Mouse (Mus musculus) brain, embryonic 18.5 days (tissue): ENCODE measurements at regions not wholly inside any gene's neighbourhood (a gene's known extent, or its start where the extent isn't known, plus 50 kb on each side); places are given as distances from the start of the nearest gene placed in this dataset.
"Not testable (repeated sequence)": the region's sequence is repeated elsewhere in the genome, so short reads cannot be mapped to it uniquely, and the experiment has no call there.

Experiments used
- DNase-seq: peaks from one replicate; pipeline ENCODE4 v3.0.0-alpha.2; 2012; ENCODE audit warnings: low read depth, low spot score

DNA sequence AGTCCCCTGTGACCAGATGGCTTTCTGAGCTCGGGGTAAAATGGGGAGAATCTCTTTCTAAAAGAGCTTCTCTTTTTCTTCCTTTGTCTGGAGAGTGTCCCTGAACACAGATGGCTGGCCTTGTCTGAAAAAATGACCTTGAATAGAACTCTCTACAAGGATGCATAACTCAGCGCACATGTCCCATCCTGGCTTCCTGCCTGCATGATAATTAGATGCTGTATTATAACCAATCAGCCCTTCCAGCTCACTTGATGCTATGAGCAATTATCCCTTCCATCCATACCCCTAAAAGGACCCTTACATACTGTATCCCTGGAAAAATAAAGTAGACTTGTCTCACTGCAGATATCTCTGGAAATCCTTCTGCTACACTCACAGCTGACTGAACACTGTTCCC is 199.7 kb upstream of the Slc7a11 start:
- DNase-seq = no peak

DNA sequence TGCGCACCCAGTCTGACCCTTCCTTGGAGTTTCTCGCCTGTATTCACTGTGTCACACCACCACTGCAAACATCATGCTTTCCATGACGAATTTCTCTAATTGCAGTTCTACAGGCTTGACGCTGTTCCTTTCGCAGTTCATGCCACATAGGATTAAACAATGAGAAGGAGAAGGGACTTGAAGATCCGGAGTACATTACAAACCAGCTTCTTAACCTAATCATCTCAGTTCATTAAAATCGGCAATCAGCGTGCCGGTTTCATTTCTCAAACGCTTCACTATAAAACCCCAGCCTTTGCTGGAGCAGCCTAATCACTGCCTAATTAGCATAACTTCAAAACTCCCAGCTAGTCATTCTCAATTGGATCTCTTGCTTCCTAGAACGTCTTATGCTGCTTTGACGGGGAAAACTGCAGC is 196.5 kb upstream of the Slc7a11 start:
- no peak for DNase-seq

DNA sequence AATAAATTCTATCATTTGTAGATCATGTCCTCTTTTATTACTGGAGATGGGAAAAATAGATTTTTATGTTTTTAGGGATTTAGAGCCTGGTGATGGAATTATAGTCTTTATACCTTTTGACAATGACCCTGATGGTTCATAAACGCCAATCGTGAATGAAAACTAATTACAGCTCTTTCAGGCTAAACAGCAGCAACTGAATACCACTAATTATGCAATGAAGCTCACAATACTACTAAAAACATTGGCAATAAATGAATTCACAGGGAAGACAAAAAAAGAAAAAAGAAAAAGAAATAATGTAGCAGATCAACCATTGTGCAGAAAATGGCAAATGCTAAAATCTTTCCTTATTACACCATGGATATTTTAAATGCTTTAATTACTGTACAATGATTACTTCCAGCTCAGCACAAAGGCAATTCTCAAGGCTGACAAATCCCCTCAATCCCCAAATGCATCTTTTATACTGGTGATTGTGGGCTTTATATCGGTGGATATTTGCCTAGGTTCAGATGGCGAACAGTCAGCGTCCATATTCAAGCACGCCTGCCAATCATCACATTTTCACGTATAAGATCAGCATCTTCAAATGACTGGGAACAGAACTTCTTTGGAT is 191.2 kb upstream of the Slc7a11 start:
- no peak for DNase-seq

DNA sequence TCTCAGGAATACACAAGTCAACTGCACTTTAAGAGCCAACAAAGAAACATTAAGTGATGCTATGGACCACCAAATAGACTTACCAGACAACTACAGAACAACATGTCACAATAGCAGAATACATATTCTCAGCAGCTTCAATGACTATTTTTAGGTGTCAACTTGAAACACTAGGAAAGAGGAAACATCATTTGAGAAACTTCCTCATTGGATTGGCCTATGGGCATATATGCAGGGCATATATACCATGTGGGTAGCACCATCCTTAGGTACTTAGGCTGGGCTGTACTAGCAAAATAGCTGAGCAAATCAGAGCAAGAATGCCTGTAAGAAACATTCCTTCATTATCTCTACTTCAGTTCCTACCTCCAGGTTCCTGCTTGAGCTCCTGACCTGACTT is 187.9 kb upstream of the Slc7a11 start:
- DNase-seq = no peak

DNA sequence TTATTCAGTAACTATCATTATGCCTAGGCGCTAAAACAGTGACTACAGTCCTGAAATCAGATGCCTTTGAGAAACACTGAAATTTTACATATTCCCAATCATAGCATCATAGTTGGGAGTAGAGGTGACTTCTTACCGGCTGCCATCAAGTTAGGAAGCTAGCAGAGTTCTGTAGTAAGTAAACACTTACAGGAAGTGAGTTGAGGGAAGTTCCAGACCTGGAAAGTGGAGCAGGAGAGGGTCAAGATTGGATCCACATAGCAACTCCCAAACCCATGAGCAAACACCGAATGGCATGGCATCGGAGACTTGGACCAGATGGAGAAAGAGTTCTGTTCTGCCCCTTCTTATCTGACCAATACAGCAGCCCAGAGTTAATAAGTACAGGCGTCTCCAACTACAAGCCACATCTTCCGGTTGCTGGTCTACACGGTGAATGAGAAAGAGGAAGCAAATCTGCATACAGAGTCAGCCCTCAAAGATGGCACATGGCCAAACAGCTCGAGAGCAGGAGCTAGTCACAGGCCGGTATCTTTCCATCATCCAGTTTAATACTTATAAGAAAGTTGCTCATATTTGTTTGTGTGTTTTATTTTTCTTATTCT is 184.8 kb upstream of the Slc7a11 start:
- no peak for DNase-seq

DNA sequence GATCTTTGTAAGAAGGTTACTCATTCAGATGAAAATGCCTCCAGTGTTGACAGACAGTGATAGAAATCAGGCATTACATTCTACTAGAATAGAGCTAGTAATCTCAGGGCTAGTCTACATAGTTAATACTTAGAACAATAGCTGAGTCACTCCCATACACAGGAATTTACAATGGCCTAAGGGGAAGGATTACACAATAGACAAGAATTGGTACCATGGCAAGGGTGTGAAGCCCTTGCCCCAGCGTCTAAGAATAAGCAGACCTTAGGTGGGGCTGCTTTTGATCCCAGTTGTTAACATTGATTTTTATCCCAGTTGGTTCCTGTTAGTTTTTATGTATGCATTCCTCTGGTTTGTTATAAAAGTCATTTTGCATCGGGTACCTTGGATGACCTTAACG is 177.8 kb upstream of the Slc7a11 start:
- DNase-seq = not testable (repeated sequence)

DNA sequence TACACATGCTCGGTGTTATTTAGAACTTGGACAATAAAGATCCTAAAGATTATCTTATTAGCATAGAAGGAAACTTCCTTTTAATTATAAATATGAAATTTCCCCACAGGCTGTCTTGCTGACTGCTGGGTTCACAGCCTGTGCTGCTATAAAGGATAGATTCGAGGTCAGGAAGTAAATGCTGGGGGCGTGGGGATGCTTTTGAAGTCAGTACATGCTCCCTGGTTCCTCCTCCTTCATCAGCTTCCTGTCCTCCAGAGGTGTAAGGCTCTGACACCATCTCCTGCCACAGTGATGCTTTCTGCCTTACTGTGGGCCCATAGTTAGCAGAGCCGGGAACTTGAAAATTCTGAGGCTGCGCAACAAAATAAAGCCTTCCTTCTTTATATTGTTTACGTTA is 175.6 kb upstream of the Slc7a11 start:
- no peak for DNase-seq

DNA sequence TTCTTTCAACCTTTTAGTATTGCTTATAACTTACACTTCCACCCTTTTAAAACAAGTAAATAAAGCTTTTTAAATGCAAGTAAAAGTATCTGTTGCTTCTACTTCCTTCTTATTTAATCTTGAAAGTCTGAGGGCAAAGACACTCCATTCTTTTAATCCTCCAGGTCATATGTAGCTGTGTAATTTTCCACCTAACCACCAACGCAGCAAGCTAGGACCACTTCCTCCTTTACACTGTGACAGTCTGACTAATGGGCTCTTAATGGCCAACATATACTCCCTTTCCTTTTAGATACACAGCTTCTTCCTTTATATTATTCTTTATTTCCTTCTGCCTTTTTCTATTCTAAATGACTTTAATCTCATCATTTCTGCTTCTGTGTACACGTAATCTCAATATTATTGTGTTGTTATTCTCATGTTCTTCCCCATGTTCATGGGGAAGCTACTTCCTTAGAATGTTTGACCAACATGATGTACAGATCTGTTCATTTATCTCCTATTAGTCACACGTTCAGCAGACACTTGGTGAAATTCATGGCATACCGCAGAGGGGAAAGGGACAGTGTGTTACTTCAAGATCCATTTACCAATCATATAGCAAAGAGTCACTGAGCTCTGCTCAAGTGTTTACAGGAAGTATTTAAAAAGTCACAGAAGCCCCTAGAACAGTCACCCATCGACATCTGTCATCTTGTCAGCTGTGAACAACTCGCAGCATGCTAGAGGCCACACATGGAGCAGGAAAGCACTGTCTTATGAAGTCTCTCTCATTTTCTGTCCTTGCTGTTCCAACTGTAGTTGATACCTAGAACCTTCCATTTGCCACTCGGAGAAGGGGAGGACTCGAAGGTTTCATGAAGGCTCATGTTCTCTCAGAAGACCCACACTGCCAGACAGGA is 172.2 kb upstream of the Slc7a11 start:
- DNase-seq = no peak

DNA sequence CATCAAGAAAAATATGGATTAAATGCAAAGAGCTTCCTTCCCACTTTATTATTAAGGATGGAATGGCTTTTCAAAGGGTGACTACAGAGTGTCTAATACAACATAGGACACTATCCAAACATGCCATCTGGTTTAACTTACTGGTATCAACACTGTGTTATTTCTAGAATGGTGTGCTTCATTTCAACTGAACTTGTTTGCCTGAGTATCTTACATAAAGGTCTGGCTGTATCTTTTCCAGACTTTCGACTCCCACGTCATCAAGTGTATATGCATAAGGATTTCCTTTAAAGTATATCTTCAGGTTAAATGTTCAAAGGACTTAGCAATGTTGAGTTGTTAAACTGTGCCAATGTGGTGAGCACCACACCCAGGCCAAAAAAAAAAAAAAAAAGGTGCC is 169.6 kb upstream of the Slc7a11 start:
- no peak for DNase-seq

DNA sequence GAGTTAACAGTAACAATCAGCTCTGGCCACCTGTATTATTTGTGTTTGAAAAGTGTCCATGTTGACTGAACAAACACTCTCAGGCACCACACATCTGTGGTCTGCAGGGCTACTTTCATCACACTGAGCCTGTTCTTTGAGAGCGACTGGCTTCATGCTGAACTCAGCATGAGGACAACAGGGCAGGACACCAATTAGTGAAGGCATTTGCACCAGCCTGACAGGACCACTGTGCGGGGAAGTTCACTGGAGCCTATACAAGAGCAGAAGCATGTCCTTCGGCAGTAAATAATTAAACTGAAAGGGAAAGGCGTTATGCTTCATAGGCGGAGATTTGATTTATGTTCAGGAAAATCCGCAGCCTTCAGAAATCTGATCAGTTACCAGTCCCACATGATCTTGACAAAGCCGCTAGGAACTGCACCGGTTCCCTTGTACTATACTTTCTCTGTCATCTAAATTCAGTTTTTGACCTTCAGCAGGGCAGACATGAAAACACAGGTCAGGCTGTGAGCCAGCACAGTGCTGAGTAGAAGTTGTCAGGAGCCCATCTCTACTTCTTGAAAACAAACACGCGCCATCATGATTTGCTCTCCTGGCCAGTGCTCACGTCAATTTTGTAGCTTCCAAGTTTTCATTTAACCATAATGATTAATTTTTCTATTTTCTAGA is 166.1 kb upstream of the Slc7a11 start:
- no peak for DNase-seq

DNA sequence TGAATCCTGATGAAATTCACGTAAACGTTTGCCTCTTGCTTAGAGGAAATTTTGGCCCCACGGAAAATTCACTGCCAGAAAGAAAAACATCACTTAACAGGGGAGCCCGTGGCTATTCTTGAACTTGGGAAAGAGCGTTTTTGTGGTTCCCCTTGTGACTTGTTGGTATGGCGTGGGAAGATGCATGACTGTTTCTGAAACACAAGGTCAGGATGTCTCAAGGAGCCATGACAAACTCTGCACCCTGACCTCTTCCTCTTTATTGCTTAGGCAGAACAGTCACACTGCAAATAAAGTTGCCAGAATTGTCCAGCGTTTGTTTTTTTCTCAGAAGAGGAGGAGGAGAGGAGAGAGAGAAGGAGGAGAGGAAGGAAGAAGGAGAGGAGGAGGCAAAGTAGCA is 164.3 kb upstream of the Slc7a11 start:
- DNase-seq = no peak

DNA sequence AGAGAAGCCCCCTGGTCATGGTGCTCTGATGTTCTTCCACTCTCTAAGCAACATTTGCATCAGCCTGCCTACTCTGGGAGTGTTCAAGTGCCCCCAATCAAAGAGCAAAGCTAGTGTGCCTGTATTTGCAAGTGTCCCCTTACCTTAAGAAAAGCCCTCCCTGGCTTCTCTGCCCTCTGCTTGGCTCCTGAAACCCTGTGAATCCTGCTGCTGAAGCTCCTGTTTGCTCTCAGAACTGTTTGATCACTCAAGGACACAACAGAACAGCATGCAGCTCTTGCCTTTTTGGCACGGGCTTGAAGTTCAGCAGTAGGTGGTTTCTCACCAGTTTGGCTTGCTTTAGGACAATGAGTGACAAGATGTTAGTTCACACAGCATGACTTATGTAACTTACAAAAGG is 163.6 kb upstream of the Slc7a11 start:
- DNase-seq = no peak

DNA sequence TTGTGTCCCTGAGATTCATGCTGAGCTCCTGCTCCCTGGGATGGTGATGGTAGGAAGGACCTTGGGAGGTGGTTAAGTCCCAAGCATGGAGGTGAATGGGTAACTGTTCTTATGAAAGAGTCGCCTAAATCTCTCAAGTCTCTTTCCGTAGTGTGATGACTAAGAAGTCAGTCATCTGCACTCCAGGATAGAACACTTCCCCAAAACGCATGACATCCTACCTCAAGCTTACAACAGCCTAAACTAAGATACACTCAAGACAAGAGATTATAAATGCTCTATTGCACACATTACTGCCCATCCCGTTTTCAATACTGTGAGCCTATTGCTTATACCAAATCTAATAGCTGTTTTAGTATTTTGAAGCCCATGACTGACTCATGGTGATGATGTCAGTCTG is 162.3 kb upstream of the Slc7a11 start:
- no peak for DNase-seq

DNA sequence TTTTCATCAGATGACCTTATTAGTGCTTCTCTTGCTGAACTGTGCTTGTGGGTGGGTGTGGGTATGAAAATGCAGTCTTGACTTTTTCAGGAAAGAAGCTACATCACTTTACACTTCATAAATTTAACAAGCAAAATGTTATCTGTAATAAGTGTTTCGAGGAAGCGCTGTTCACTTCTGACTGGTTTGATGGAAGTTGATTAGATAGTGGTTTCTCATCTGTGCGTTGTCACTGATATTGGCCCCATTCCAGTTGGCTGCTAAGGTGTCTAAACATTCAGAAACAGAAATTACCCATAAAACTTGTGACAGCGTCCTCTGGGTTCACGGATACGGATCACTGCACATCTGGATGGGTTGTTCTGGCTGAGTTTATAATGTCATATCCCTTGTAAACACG is 159.8 kb upstream of the Slc7a11 start:
- DNase-seq = no peak

DNA sequence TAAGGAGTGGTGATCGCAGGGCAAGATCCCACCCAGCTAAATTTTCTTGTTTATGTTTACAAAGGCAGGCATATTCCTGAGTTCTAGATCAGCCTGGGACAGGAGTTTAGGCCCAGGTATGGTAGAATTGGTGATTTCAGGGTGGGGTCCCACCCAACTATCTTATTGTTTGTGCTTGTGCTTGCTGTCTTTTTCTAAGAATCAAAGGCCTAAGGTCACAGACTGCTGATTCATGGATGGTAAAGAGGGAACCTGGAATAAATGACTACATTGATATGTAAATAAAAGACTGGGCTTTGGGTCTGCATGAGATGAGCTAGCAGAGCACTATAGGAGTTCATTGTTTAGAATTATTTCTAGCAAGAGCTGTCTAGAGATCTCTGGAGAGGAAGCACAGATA is 152.3 kb upstream of the Slc7a11 start:
- no peak for DNase-seq

DNA sequence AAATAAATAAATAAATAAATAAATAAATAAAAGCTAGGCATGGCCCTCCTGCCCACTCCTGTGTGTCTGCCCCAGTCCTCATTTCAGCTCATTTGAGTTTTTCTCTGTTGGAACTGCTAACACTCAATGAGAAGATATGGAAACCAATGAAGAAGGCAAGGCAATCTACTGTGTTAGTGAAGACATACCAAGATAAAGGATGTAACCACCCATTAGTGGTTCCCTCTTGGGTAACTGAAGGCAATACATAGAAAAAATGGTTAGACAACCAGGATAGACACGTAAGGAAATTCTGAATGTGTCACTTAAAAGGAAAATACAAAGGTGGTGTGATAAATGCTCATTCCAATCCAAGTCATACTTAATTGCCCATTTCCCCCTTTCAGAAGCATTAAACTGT is 140.9 kb upstream of the Slc7a11 start:
- no peak for DNase-seq

DNA sequence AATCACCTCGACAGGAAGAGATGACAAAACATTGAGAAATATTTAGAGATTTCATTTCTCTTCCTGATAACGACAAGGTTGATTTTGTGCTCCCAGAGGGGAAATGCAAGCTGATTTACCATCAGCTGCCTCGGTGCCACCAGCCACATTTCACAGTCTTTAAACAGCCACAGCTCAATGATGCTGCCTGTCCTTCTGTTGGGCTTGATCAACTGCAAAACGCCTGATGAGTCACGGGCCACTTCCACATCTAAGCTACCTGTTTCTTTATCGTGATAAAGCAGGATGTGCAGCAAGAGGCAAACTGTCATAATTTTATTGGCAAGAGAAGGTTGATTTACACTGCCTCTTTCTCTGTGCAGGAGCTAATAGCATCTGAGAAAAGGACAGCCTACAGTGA is 140.1 kb upstream of the Slc7a11 start:
- no peak for DNase-seq

DNA sequence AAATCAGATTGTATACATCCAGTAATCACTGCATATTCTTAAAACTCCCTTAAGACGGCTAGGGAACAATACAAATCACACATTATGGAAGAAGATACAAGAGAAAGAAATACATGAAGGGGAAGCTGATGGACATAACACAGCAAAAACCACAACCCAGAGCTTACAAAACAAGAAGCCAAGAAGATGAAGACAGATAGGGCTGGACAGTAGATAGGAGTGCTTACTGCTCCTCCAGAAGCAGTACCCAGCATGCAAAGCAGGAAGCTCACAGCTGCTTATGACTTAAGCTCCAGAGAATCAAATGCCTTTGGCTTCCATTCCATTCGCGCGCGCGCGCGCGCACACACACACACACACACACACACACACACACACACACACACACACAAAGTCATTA is 131.0 kb upstream of the Slc7a11 start:
- DNase-seq = no peak

DNA sequence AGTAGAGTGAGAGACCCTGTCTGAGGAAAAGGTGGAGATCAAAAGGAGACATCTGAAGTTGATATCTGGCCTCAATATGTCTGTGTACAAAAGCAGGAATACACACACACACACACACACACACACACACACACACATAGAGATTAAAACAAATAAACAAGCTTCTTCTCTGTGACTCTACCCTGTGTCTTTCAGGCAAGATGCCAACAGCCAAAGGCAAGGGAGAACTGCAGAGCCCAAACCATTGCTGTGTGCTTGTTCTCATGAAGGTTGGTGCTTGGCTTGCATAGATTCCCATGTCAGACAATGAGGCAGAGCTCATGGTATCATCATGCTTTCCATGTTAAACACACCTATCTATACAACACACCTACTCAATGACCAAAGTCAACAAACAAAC is 126.6 kb upstream of the Slc7a11 start:
- no peak for DNase-seq

DNA sequence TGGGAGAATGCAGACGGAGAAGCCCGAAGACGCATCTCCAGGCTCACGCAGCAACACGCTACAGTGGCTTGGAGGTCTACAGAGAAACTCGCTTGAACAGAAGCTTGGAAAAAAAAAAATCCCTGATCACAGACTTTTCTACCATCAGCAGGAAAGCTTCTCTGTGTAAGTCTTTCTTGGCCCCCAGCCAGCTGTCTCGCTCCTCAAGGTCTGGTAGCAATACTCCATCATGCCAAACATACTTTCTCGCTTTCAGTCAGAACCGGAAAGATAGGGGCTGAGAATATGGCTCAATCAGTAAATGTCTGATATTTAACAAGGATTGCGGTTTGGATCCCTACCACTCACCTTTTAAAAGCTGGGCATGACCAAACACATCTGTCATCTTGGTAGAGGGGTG is 126.2 kb upstream of the Slc7a11 start:
- DNase-seq = no peak

DNA sequence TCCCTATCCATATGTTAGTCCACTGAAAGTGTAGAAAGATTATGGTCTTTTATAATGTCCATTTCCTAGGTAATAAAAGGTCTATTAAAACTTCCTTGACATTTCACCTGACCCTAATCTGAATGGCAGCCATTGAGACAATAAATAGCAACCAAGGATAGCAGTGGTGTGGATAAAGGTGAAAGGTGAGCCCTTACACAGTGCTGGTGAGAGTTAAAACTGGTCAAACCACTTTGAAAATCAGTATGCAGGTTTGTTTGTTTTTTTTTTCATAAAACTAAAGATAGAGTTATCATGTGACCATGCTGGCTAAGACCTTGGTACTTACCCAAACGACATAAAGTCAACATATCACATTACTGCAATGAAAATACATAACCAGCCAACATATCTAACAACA is 110.7 kb upstream of the Slc7a11 start:
- no peak for DNase-seq

DNA sequence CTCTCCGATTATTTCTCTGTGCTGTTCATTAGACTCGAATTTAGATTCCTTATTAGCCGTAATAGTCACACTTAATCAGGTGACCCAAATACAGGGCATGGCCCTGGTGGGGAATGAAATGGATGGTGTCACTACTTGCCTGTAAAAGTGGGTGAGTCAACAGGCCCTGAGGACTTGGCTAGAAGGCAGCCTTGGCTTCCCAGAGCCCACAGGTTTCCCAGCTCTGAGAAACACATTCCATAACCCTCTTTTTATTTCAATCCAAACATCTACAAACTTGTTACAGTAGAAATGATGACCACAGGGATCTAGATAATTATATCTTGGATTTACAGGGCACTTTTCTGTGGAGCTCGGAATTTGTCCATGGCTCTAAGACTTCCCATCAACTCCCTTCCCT is 105.2 kb upstream of the Slc7a11 start:
- DNase-seq = no peak
